Mouse (Mus musculus) testis, adult 2 months (tissue): ENCODE measurements at regions not wholly inside any gene's neighbourhood (a gene's known extent, or its start where the extent isn't known, plus 50 kb on each side); places are given as distances from the start of the nearest gene placed in this dataset.

ENCODE experiments used
- H3K27ac ChIP-seq: fragments of 200-500 bp; 2 replicates; pipeline ENCODE4 v1.5.1; 2012; ENCODE audit warnings: low read depth, low read length; ENCODE audit not compliant: control insufficient read depth, insufficient read depth
- H3K27me3 ChIP-seq: fragments of 200-500 bp; 2 replicates; pipeline ENCODE4 v1.6.1; 2012; ENCODE audit warnings: mild to moderate bottlenecking, low read length, moderate library complexity; ENCODE audit not compliant: control insufficient read depth, insufficient read depth
- H3K36me3 ChIP-seq: fragments of 200-500 bp; 2 replicates; pipeline ENCODE4 v1.6.1; 2012; ENCODE audit warnings: mild to moderate bottlenecking, low read length; ENCODE audit not compliant: control insufficient read depth, insufficient read depth
- H3K4me1 ChIP-seq: fragments of 200-500 bp; 2 replicates; pipeline ENCODE4 v1.6.1; 2012; ENCODE audit warnings: low read length; ENCODE audit not compliant: control insufficient read depth, insufficient read depth
- H3K4me3 ChIP-seq: fragments of 200-500 bp; 2 replicates; pipeline ENCODE4 v1.5.1; 2012; ENCODE audit warnings: low read depth, mild to moderate bottlenecking, low read length, moderate library complexity, mixed read lengths; ENCODE audit not compliant: control insufficient read depth
- CTCF ChIP-seq: fragments of 200-500 bp; IDR thresholded peaks from 2 replicates; pipeline ENCODE4 v1.5.1; 2012; ENCODE audit warnings: low read depth, mild to moderate bottlenecking, inconsistent platforms, low read length, moderate library complexity; ENCODE audit not compliant: control insufficient read depth, insufficient read depth, insufficient replicate concordance
- POLR2A ChIP-seq: fragments of 200-500 bp; IDR thresholded peaks from 2 replicates; pipeline ENCODE4 v1.6.1; 2012; ENCODE audit warnings: low read depth, mild to moderate bottlenecking, inconsistent platforms, low read length, moderate library complexity; ENCODE audit not compliant: control insufficient read depth

- TF ChIP-seq CTCF = no peak
- no peak for TF ChIP-seq POLR2A
- no peak overlapping the region for H3K4me3 ChIP-seq
- no peaks in the 10 kb centered on the region for H3K36me3 ChIP-seq
- H3K4me1 ChIP-seq = no peaks in the 10 kb centered on the region
- no peaks in the 10 kb centered on the region for H3K27me3 ChIP-seq
- no peak overlapping the region for H3K27ac ChIP-seq
These were observed 366.9 kb downstream of the Tshz3 start for GRCm38 (mm10) chr7:37064582-37065458.

GRCm38 (mm10) chr7:37077698-37078097 is 379.8 kb downstream of the Tshz3 start:
- no peak overlapping the region for H3K27ac ChIP-seq
- no peak overlapping the region for H3K4me3 ChIP-seq
- H3K4me1 ChIP-seq = no peaks in the 10 kb centered on the region
- no peaks in the 10 kb centered on the region for H3K36me3 ChIP-seq
- TF ChIP-seq POLR2A (no peak), CTCF (no peak)
- H3K27me3 ChIP-seq = no peaks in the 10 kb centered on the region

- Histone ChIP-seq H3K4me3 (no peak overlapping the region), H3K27ac (no peak overlapping the region)
These were observed 380.2 kb downstream of the Tshz3 start for GRCm38 (mm10) chr7:37078140-37078539.

GRCm38 (mm10) chr7:37089726-37090125 is 391.8 kb downstream of the Tshz3 start:
- Histone ChIP-seq H3K27ac (no peak overlapping the region), H3K4me1 (no peaks in the 10 kb centered on the region), H3K27me3 (no peaks in the 10 kb centered on the region), H3K36me3 (no peaks in the 10 kb centered on the region), H3K4me3 (no peak overlapping the region)
- TF ChIP-seq CTCF (no peak), POLR2A (no peak)

More at GRCm38 (mm10) chr7:37078140-37078539, 380.2 kb downstream of the Tshz3 start:
- no peak for TF ChIP-seq CTCF
- no peak for TF ChIP-seq POLR2A
- H3K4me1 ChIP-seq = no peaks in the 10 kb centered on the region
- no peaks in the 10 kb centered on the region for H3K27me3 ChIP-seq
- H3K36me3 ChIP-seq = no peaks in the 10 kb centered on the region

GRCm38 (mm10) chr7:37092572-37092971 is 394.7 kb downstream of the Tshz3 start:
- no peak overlapping the region for H3K4me3 ChIP-seq

GRCm38 (mm10) chr7:37093721-37094120 is 395.8 kb downstream of the Tshz3 start:
- Histone ChIP-seq H3K27me3 (no peaks in the 10 kb centered on the region), H3K4me3 (no peak overlapping the region), H3K36me3 (no peaks in the 10 kb centered on the region), H3K27ac (no peak overlapping the region), H3K4me1 (no peaks in the 10 kb centered on the region)
- TF ChIP-seq POLR2A (no peak), CTCF (no peak)

More at GRCm38 (mm10) chr7:37092572-37092971, 394.7 kb downstream of the Tshz3 start:
- Histone ChIP-seq H3K27me3 (no peaks in the 10 kb centered on the region), H3K27ac (no peak overlapping the region), H3K4me1 (no peaks in the 10 kb centered on the region), H3K36me3 (no peaks in the 10 kb centered on the region)
- no peak for TF ChIP-seq CTCF
- no peak for TF ChIP-seq POLR2A

- Histone ChIP-seq H3K4me3 (no peak overlapping the region), H3K27me3 (no peaks in the 10 kb centered on the region), H3K4me1 (no peaks in the 10 kb centered on the region), H3K27ac (no peak overlapping the region), H3K36me3 (no peaks in the 10 kb centered on the region)
- TF ChIP-seq CTCF (no peak), POLR2A (no peak)
These were observed 397.9 kb downstream of the Tshz3 start for GRCm38 (mm10) chr7:37095839-37096238.
